In genomic region chr6:31372620-31373019, GRCm38 (mm10) we compare ENCODE assay signal across 15 mouse cellular contexts. TPM values are rescaled to one million over a fixed set of nuclear protein-coding genes. Genes with fewer than 3 reads are reported as not detected.
DNase-seq lines count a peak whose midpoint lies in the region; ATAC-seq lines count a peak whose summit lies in the region.
"Had no signal": no experiment of that assay in that cellular context is flagged by ENCODE, and none has a peak within 500 bp of the region (broad histone marks: within the 10 kb centered on the region; RNA-seq: fewer than 3 reads in every experiment).

No protein-coding gene starts in this region.

- no peaks in the 10 kb centered on the region for H3K36me3 ChIP-seq in lung, embryonic 16.5 days (ENCODE audit: control insufficient read depth, insufficient read depth, low read length)
- H3K36me3 ChIP-seq: forebrain, embryonic 15.5 days; G1E; hindbrain, embryonic 15.5 days; neural tube, embryonic 15.5 days had no signal

- H3K4me3 ChIP-seq in lung, embryonic 16.5 days (ENCODE audit: low read length) = no peak overlapping the region
- H3K4me3 ChIP-seq: forebrain, embryonic 15.5 days; hindbrain, embryonic 15.5 days; megakaryocyte, embryonic 14.5 days; neural tube, embryonic 15.5 days had no signal

- 26% methylated on average over 3 of the region's 3 CpGs for WGBS in lung, embryonic 16.5 days

- H3K4me2 ChIP-seq in lung, embryonic 16.5 days (ENCODE audit: low read depth, low read length) = no peak overlapping the region
- H3K4me2 ChIP-seq: forebrain, embryonic 15.5 days; hindbrain, embryonic 15.5 days; neural tube, embryonic 15.5 days had no signal

- 0 out of 2 replicates have a peak, but pooled peaks have one; percentile 52 for ATAC-seq in lung, embryonic 16.5 days (ENCODE audit: low read depth)
- ATAC-seq: forebrain, embryonic 15.5 days had no signal

- no peaks in the 10 kb centered on the region for H3K27me3 ChIP-seq in lung, embryonic 16.5 days (ENCODE audit: control insufficient read depth, insufficient read depth, low read depth, low read length)
- H3K27me3 ChIP-seq: forebrain, embryonic 15.5 days; hindbrain, embryonic 15.5 days; neural tube, embryonic 15.5 days had no signal

- H3K9ac ChIP-seq in lung, embryonic 16.5 days (ENCODE audit: low read length) = no peak overlapping the region
- H3K9ac ChIP-seq: forebrain, embryonic 15.5 days; hindbrain, embryonic 15.5 days; neural tube, embryonic 15.5 days had no signal

- H3K27ac ChIP-seq in lung, embryonic 16.5 days (ENCODE audit: low read length) = no peak overlapping the region
- H3K27ac ChIP-seq: forebrain, embryonic 15.5 days; hindbrain, embryonic 15.5 days; neural tube, embryonic 15.5 days had no signal

- peak; percentile 51 for DNase-seq in embryo, embryonic 10 days (ENCODE audit: low spot score)
- no peak for DNase-seq in embryo, embryonic 9.5 days (ENCODE audit: extremely low spot score)
- DNase-seq in lung, postnatal 14 days = no peak
- peak; percentile 49 to 70 for DNase-seq in kidney, adult 8-10 months
- DNase-seq in yolk sac, embryonic 10.5 days (ENCODE audit: low spot score) = peak; percentile 33
- no peak for DNase-seq in frontal cortex, postnatal 14 days (ENCODE audit: low spot score in 2 of 2)
- DNase-seq in right cerebral cortex, postnatal 10 days (ENCODE audit: low spot score in 2 of 2) = no peak
- DNase-seq: cerebellum, postnatal 25 days; gastrocnemius, postnatal 25 days had no signal

- H3K9me3 ChIP-seq in lung, embryonic 16.5 days (ENCODE audit: control insufficient read depth, low read length) = no peaks in the 10 kb centered on the region
- H3K9me3 ChIP-seq: forebrain, embryonic 15.5 days; G1E; hindbrain, embryonic 15.5 days; megakaryocyte, embryonic 14.5 days; neural tube, embryonic 15.5 days had no signal

- H3K4me1 ChIP-seq in lung, embryonic 16.5 days (replicated peaks; ENCODE audit: control insufficient read depth, insufficient read depth, low read length) = peaks cover 3% of the 10 kb centered on the region; the same call in 1 of the 2 replicates
- H3K4me1 ChIP-seq: forebrain, embryonic 15.5 days; neural tube, embryonic 15.5 days had no signal

RNA-seq across cellular contexts. Expression of gene Mkln1, which starts 25.9 kb away (rescaled TPM):
- polyA plus RNA-seq in lung, embryonic 16.5 days (2015; fragmentation: Nextera tagmentation; extraction: Ambion mirVana) = 217 and 220 TPM in 2 replicates

Comparison
In these comparisons a context has a peak if more than half of its experiments do, and no peak if none do; other contexts are left out.
1. DNase-seq: peak in embryo, embryonic 10 days (single experiment), kidney, adult 8-10 months (2 of 2) and yolk sac, embryonic 10.5 days (single experiment); none in embryo, embryonic 9.5 days (single experiment), lung, postnatal 14 days (single experiment), frontal cortex, postnatal 14 days (0 of 2) and right cerebral cortex, postnatal 10 days (0 of 2).